Mouse (Mus musculus) thymus, adult 2 months (tissue): Measurements from ENCODE around the gene Dennd2c.

ENCODE experiments used
- CTCF ChIP-seq: fragments of 200-500 bp; IDR thresholded peaks from 2 replicates; pipeline ENCODE4 v1.5.1; 2012; ENCODE audit warnings: mild to moderate bottlenecking, control low read depth, low read length, moderate library complexity, borderline replicate concordance; ENCODE audit not compliant: control insufficient read depth, poor library complexity, insufficient read depth; ENCODE audit errors: extremely low read depth
- POLR2A ChIP-seq: fragments of 200-500 bp; IDR thresholded peaks from 2 replicates; pipeline ENCODE4 v1.6.1; 2012; ENCODE audit warnings: mild to moderate bottlenecking, low read length, control low read depth, moderate library complexity; ENCODE audit not compliant: control insufficient read depth, poor library complexity, insufficient read depth; ENCODE audit errors: extremely low read depth

GRCm38 (mm10) chr3:103081051-103081450 lies 21.4 kb upstream of the Dennd2c start:
- TF ChIP-seq CTCF (no peak), POLR2A (no peak)
